Mouse (Mus musculus): Measurements from ENCODE around the gene Atp5d. TPM values are rescaled to one million over a fixed set of nuclear protein-coding genes. Genes with fewer than 3 reads are reported as not detected.

The Atp5d gene
- polyA plus RNA-seq, 1 experiment: 1,163 TPM

GRCm38 (mm10) chr10:80141786-80142529 is 3.5 kb downstream of the Atp5d start:
- TF ChIP-seq CTCF (IDR thresholded peaks at IDR 0.05; ENCODE audit: borderline replicate concordance, control insufficient read depth, extremely low read depth, insufficient read depth, low read length, poor library complexity) (0 out of 2 replicates have a peak, but pooled peaks have one; percentile 48), POLR2A (IDR thresholded peaks at IDR 0.05; ENCODE audit: control insufficient read depth, extremely low read depth, insufficient read depth, low read length, poor library complexity) (peak; percentile 63; the same call in 1 of the 2 replicates)
- WGBS: under 1% methylated on average over 43 of the region's 43 CpGs
- Histone ChIP-seq H3K4me3 (ENCODE audit: control insufficient read depth, insufficient read depth, low read length) (peak overlapping the region; percentile 93), H3K4me1 (replicated peaks; ENCODE audit: control insufficient read depth, insufficient read depth, low read length) (peaks cover 36% of the 10 kb centered on the region), H3K36me3 (ENCODE audit: control insufficient read depth, insufficient read depth, low read length) (no peaks in the 10 kb centered on the region), H3K27me3 (ENCODE audit: control insufficient read depth, insufficient read depth, low read length) (no peaks in the 10 kb centered on the region; the same call in 1 of the 2 replicates), H3K27ac (ENCODE audit: control insufficient read depth, insufficient read depth, low read length) (peak overlapping the region; percentile 9; the same call in 1 of the 2 replicates)
- DNase-seq: peak; percentile 94

DNA sequence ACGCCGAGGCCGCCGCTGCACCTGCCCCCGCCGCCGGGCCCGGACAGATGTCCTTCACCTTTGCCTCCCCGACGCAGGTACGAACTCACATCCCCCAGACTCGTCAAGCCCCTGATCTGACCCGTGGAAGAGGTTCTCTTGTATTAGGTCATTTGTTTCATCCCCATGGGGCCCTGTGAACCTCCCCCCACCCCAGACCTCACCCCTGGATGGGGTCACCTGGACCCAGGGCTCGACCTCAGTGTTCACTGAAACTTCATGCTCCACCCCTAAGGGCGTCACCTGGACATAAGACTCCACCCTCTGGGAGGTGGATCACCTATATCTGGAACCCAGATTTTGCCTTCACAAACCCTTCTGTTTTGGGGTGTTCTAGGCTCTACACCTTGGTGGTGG is 4.1 kb downstream of the Atp5d start:
- H3K27me3 ChIP-seq (ENCODE audit: control insufficient read depth, insufficient read depth, low read length): no peaks in the 10 kb centered on the region; the same call in 1 of the 2 replicates
- H3K27ac ChIP-seq (ENCODE audit: control insufficient read depth, insufficient read depth, low read length): no peak overlapping the region
- TF ChIP-seq POLR2A (IDR thresholded peaks at IDR 0.05; ENCODE audit: control insufficient read depth, extremely low read depth, insufficient read depth, low read length, poor library complexity): no peak
- no peak for TF ChIP-seq CTCF (IDR thresholded peaks at IDR 0.05; ENCODE audit: borderline replicate concordance, control insufficient read depth, extremely low read depth, insufficient read depth, low read length, poor library complexity)
- DNase-seq: no peak
- 1% methylated on average over 15 of the region's 15 CpGs for WGBS
- peaks cover 35% of the 10 kb centered on the region for H3K4me1 ChIP-seq (replicated peaks; ENCODE audit: control insufficient read depth, insufficient read depth, low read length)
- peak overlapping the region; percentile 93 for H3K4me3 ChIP-seq (ENCODE audit: control insufficient read depth, insufficient read depth, low read length)
- no peaks in the 10 kb centered on the region for H3K36me3 ChIP-seq (ENCODE audit: control insufficient read depth, insufficient read depth, low read length)

- DNase-seq: no peak
- no peaks in the 10 kb centered on the region for H3K36me3 ChIP-seq (ENCODE audit: control insufficient read depth, insufficient read depth, low read length)
- no peak overlapping the region for H3K4me3 ChIP-seq (ENCODE audit: control insufficient read depth, insufficient read depth, low read length)
- peaks cover 33% of the 10 kb centered on the region for H3K4me1 ChIP-seq (replicated peaks; ENCODE audit: control insufficient read depth, insufficient read depth, low read length)
- no peak overlapping the region for H3K27ac ChIP-seq (ENCODE audit: control insufficient read depth, insufficient read depth, low read length)
- TF ChIP-seq POLR2A (IDR thresholded peaks at IDR 0.05; ENCODE audit: control insufficient read depth, extremely low read depth, insufficient read depth, low read length, poor library complexity) (no peak), CTCF (IDR thresholded peaks at IDR 0.05; ENCODE audit: borderline replicate concordance, control insufficient read depth, extremely low read depth, insufficient read depth, low read length, poor library complexity) (no peak)
- no peaks in the 10 kb centered on the region; the same call in 1 of the 2 replicates for H3K27me3 ChIP-seq (ENCODE audit: control insufficient read depth, insufficient read depth, low read length)
- 96% methylated on average over 7 of the region's 7 CpGs for WGBS
Observed at GRCm38 (mm10) chr10:80143664-80144063, 5.2 kb downstream of the Atp5d start.

DNA sequence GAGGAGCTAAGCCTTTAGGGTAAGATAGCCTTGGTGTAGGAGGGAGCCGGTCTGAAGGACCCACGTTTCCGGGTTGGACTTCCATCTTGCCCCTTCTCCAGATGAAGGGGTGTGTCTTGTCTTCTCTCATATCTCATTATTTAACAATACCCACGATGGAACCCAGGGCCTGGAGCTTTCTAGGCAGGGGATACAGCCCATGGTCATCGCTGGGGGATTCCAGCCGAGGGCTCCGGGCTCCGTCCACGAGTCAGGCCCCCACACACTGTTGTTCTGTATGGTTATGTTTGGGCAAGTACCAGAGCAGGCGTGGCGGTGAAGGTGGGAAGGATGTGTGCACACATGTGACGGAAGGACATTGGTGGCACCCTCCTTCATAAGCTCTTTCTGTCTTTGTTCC is 5.7 kb downstream of the Atp5d start:
- H3K4me1 ChIP-seq (replicated peaks; ENCODE audit: control insufficient read depth, insufficient read depth, low read length): peaks cover 29% of the 10 kb centered on the region

GRCm38 (mm10) chr10:80144864-80145838 is 6.7 kb downstream of the Atp5d start:
- TF ChIP-seq CTCF (IDR thresholded peaks at IDR 0.05; ENCODE audit: borderline replicate concordance, control insufficient read depth, extremely low read depth, insufficient read depth, low read length, poor library complexity) (peak; percentile 82; the same call in 1 of the 2 replicates), POLR2A (IDR thresholded peaks at IDR 0.05; ENCODE audit: control insufficient read depth, extremely low read depth, insufficient read depth, low read length, poor library complexity) (no peak)
- peaks cover 22% of the 10 kb centered on the region for H3K4me1 ChIP-seq (replicated peaks; ENCODE audit: control insufficient read depth, insufficient read depth, low read length)
- H3K27ac ChIP-seq (ENCODE audit: control insufficient read depth, insufficient read depth, low read length): no peak overlapping the region
- peak; percentile 75 for DNase-seq
- 86% methylated on average over 20 of the region's 20 CpGs for WGBS
- no peaks in the 10 kb centered on the region for H3K36me3 ChIP-seq (ENCODE audit: control insufficient read depth, insufficient read depth, low read length)
- H3K27me3 ChIP-seq (ENCODE audit: control insufficient read depth, insufficient read depth, low read length): no peaks in the 10 kb centered on the region
- H3K4me3 ChIP-seq (ENCODE audit: control insufficient read depth, insufficient read depth, low read length): no peak overlapping the region

More for the DNA sequence above, 5.7 kb downstream of the Atp5d start:
- DNase-seq: peak; percentile 5
- H3K4me3 ChIP-seq (ENCODE audit: control insufficient read depth, insufficient read depth, low read length): no peak overlapping the region
- no peak overlapping the region for H3K27ac ChIP-seq (ENCODE audit: control insufficient read depth, insufficient read depth, low read length)
- 95% methylated on average over 12 of the region's 12 CpGs for WGBS
- no peak for TF ChIP-seq CTCF (IDR thresholded peaks at IDR 0.05; ENCODE audit: borderline replicate concordance, control insufficient read depth, extremely low read depth, insufficient read depth, low read length, poor library complexity)
- TF ChIP-seq POLR2A (IDR thresholded peaks at IDR 0.05; ENCODE audit: control insufficient read depth, extremely low read depth, insufficient read depth, low read length, poor library complexity): no peak
- H3K36me3 ChIP-seq (ENCODE audit: control insufficient read depth, insufficient read depth, low read length): no peaks in the 10 kb centered on the region
- H3K27me3 ChIP-seq (ENCODE audit: control insufficient read depth, insufficient read depth, low read length): no peaks in the 10 kb centered on the region

DNA sequence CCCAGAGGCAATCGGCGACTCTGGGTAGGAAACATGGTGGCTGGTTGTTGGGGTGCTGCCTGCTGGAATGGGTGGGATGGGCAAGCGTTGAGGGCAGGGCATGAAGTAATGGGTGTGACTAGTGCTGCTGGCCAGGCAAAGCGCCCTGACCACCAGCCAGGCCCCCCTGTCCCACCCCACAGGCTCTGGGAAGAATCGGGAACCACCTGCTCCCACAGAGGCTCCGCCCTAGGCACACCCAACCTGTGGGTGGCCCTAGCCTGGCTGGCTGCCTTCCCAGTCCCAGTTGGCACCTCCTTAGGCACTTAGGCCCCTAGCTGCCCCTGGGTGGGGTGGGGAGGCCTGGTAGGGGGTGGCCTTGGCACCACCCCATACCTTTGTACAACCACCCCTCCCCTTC is 7.5 kb downstream of the Atp5d start:
- WGBS: 94% methylated on average over 6 of the region's 6 CpGs
- H3K4me1 ChIP-seq (replicated peaks; ENCODE audit: control insufficient read depth, insufficient read depth, low read length): peaks cover 20% of the 10 kb centered on the region
- DNase-seq: peak; percentile 19
- no peak for TF ChIP-seq POLR2A (IDR thresholded peaks at IDR 0.05; ENCODE audit: control insufficient read depth, extremely low read depth, insufficient read depth, low read length, poor library complexity)
- TF ChIP-seq CTCF (IDR thresholded peaks at IDR 0.05; ENCODE audit: borderline replicate concordance, control insufficient read depth, extremely low read depth, insufficient read depth, low read length, poor library complexity): no peak
- no peaks in the 10 kb centered on the region for H3K36me3 ChIP-seq (ENCODE audit: control insufficient read depth, insufficient read depth, low read length)
- no peak overlapping the region for H3K4me3 ChIP-seq (ENCODE audit: control insufficient read depth, insufficient read depth, low read length)
- H3K27ac ChIP-seq (ENCODE audit: control insufficient read depth, insufficient read depth, low read length): no peak overlapping the region
- H3K27me3 ChIP-seq (ENCODE audit: control insufficient read depth, insufficient read depth, low read length): no peaks in the 10 kb centered on the region
